Mouse (Mus musculus): Measurements from ENCODE around the gene Gm20441. TPM values are rescaled to one million over a fixed set of nuclear protein-coding genes. Genes with fewer than 3 reads are reported as not detected.

Gm20441 gene
- total and polyA plus RNA-seq, 2 experiments from 2014 or later: not detected

DNA sequence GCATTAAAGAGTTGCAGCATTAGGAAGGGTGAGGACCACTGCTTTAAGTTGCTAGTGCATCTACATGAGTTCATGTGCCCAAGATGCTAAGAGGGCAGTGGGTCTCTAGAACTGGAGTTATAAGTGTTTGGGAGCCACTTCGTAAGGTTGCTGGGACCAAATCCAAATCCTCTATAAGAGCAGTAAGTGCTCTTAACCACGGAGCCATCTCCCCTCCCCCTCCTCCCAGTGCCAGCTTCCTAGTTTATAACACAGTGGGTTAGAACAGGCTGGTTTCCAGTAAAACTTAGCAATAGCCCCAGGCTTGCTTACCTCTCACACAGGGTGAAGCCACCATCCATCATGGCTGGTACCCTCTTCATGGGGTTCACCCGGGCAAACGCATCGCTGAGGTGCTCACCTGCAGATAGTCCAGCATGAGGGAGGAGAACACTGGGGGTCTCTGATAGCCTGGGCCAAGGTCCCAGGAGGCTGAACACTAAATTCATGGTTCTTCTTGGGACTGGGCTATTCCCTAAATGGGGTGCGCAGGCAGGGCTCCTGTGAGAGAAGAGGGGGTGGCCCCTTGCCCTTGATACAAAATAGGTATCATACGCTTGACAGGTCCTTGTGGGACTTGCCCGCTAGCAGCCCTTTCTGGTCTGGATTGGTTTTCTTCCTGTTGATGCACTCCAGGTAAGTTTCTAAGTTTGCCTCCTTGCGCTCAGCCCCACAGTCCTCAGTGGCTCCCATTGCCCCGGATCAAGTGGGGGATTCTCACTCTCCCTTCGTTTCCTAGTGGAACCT lies 16.2 kb upstream of the Gm20441 start:
- DNase-seq (ENCODE audit: low spot score) (no peak), ATAC-seq (no peak)
- Histone ChIP-seq H3K4me2 (ENCODE audit: low read depth, low read length) (peak overlapping the region; percentile 82), H3K4me1 (ENCODE audit: insufficient read depth, low read length) (no peaks in the 10 kb centered on the region), H3K9ac (replicated peaks; ENCODE audit: low read length) (no peak overlapping the region), H3K27me3 (ENCODE audit: insufficient read depth, low read length) (no peaks in the 10 kb centered on the region), H3K27ac (no peak overlapping the region), H3K4me3 (ENCODE audit: low read length) (peak overlapping the region; percentile 38), H3K36me3 (ENCODE audit: insufficient read depth, low read length) (no peaks in the 10 kb centered on the region), H3K9me3 (ENCODE audit: low read length) (no peaks in the 10 kb centered on the region)
- 47% methylated on average over 11 of the region's 11 CpGs for WGBS
- no peak for TF ChIP-seq CTCF (IDR thresholded peaks at IDR 0.05; ENCODE audit: low read depth)

DNA sequence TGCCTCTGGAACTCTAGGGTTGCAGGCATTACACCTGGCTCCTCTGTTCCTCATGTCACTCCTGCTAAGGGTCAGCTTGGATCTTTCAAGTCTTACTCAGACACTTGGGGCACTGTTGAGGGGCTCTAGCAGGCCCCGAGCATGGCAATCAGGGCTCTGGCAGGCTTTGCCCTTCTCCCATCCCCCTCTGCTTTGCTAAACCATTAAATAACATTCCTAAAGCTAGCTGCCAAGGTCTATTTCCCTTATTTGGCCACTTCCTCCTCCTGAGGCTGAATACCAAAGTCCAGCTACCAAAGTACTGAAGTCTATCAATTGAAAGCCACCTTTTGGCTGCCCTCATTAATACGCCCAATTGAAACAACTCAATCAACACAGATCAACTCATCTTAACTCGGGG lies 14.1 kb upstream of the Gm20441 start:
- H3K4me2 ChIP-seq (ENCODE audit: low read depth, low read length): no peak overlapping the region
- ATAC-seq (peak; percentile 49; the same call in 1 of the 2 replicates), DNase-seq (ENCODE audit: low spot score) (peak; percentile 50)
- WGBS: 32% methylated on average over 3 of the region's 3 CpGs
- no peaks in the 10 kb centered on the region for H3K36me3 ChIP-seq (ENCODE audit: insufficient read depth, low read length)
- H3K9ac ChIP-seq (replicated peaks; ENCODE audit: low read length): no peak overlapping the region
- 0 out of 2 replicates have a peak, but pooled peaks have one; percentile 12 for TF ChIP-seq CTCF (IDR thresholded peaks at IDR 0.05; ENCODE audit: low read depth)
- no peaks in the 10 kb centered on the region for H3K4me1 ChIP-seq (ENCODE audit: insufficient read depth, low read length)
- no peak overlapping the region for H3K4me3 ChIP-seq (ENCODE audit: low read length)
- H3K27me3 ChIP-seq (ENCODE audit: insufficient read depth, low read length): no peaks in the 10 kb centered on the region
- H3K27ac ChIP-seq: no peak overlapping the region
- H3K9me3 ChIP-seq (ENCODE audit: low read length): no peaks in the 10 kb centered on the region

DNA sequence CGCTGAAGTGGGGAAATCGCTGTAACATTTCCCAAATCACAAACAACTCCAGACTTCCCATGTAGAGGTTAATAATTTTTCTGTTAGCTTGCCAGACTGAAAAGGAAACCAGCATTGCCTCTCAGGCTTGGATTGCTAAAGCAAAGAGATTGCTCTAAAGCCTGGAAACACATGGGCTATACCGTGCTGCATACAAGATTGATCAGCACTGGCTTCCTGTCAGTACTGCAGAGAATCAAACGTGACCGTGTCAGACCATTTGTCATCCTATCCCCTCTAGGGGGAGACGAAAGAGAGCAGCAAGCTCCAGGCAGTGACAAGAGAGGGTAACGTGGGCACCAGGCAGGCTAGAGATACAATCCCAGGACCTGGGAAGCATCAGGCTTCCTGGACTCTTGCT lies 10.0 kb upstream of the Gm20441 start:
- Histone ChIP-seq H3K4me3 (ENCODE audit: low read length) (no peak overlapping the region), H3K4me2 (ENCODE audit: low read depth, low read length) (no peak overlapping the region), H3K4me1 (ENCODE audit: insufficient read depth, low read length) (no peaks in the 10 kb centered on the region), H3K9ac (replicated peaks; ENCODE audit: low read length) (no peak overlapping the region), H3K36me3 (ENCODE audit: insufficient read depth, low read length) (no peaks in the 10 kb centered on the region), H3K9me3 (ENCODE audit: low read length) (no peaks in the 10 kb centered on the region), H3K27ac (no peak overlapping the region), H3K27me3 (ENCODE audit: insufficient read depth, low read length) (no peaks in the 10 kb centered on the region)
- ATAC-seq: peak; percentile 15; the same call in 1 of the 2 replicates
- peak; percentile 15 for DNase-seq (ENCODE audit: low spot score)
- peak; percentile 28 for TF ChIP-seq CTCF (IDR thresholded peaks at IDR 0.05; ENCODE audit: low read depth)
- WGBS: 25% methylated on average over 7 of the region's 7 CpGs

DNA sequence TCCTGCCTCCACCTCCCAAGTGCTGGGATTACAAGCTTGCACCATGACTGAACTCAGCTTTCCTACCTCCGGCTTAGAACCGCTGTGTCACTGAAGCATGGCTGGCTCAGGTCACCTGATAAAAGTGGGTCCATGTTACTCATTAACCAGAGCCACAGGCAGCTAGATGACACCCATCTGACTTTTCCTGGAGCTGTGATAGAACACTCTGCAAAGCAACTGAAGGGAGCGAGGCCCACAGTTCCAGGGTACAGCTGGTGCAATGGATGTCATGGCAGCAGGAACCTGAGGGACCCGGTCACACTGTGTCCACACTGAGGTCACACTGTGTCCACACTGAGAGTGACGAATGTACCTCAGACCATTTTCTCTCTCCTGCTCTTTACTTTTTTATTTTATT lies 9.1 kb upstream of the Gm20441 start:
- H3K4me1 ChIP-seq (ENCODE audit: insufficient read depth, low read length): no peaks in the 10 kb centered on the region
- no peaks in the 10 kb centered on the region for H3K27me3 ChIP-seq (ENCODE audit: insufficient read depth, low read length)
- H3K4me3 ChIP-seq (ENCODE audit: low read length): no peak overlapping the region
- no peak overlapping the region for H3K9ac ChIP-seq (replicated peaks; ENCODE audit: low read length)
- 90% methylated on average over 5 of the region's 5 CpGs for WGBS
- ATAC-seq: no peak
- DNase-seq (ENCODE audit: low spot score): no peak
- H3K36me3 ChIP-seq (ENCODE audit: insufficient read depth, low read length): no peaks in the 10 kb centered on the region
- no peak for TF ChIP-seq CTCF (IDR thresholded peaks at IDR 0.05; ENCODE audit: low read depth)
- no peak overlapping the region for H3K4me2 ChIP-seq (ENCODE audit: low read depth, low read length)
- H3K27ac ChIP-seq: no peak overlapping the region
- H3K9me3 ChIP-seq (ENCODE audit: low read length): no peaks in the 10 kb centered on the region

DNA sequence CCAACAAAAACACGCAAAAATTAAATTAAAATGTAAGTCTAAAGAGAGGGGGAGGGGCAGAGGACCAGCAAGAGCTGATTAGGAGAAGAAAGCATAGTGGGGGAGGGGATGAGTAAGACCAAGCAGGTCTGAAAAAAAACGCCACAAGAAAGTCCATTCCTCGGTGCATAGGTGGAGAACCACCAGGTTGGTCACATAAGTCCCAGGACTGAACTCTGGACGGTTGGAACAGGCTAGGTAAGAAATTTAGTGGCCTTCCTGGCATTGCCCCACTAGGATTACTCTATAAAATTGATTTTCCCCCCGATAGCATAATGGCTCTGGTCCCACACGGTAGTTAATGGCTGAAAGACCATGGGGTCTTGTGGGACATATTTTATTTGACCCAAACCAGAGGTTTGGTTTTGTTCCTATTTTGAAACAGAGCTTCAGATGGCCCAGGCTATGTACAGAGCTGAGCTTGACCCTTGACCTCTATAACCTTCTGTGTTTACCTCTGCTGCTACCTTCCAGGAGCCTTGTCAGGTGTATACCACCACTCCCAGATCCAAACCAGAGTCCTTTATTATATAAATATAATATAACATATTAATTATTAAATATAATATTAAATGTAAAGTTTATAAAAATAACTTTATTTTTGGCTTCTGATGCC lies 8.5 kb upstream of the Gm20441 start:
- WGBS: 81% methylated on average over 6 of the region's 6 CpGs
- no peaks in the 10 kb centered on the region for H3K27me3 ChIP-seq (ENCODE audit: insufficient read depth, low read length)

DNA sequence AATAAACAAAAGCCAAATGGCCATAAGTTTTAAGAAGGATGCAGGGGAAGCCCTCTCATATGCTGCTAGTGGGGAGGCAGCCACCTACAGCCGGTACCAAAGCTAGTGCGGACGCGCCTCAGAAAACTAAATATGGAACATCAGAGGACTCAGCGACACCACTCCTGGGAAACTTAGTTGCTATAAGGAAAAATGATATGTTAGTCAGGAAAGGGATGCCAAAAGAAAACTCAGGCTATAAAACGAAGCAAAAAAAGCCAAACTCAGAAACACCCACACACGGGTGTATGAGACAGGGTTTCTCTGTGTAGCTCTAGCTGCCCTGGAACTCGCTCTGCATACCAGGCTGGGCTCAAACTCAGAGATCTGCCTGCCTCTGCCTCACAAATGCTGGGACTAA lies 7.5 kb upstream of the Gm20441 start:
- TF ChIP-seq CTCF (IDR thresholded peaks at IDR 0.05; ENCODE audit: low read depth): no peak
- no peaks in the 10 kb centered on the region for H3K27me3 ChIP-seq (ENCODE audit: insufficient read depth, low read length)
- H3K9ac ChIP-seq (replicated peaks; ENCODE audit: low read length): no peak overlapping the region
- WGBS: 91% methylated on average over 8 of the region's 8 CpGs
- H3K27ac ChIP-seq: no peak overlapping the region
- no peaks in the 10 kb centered on the region for H3K4me1 ChIP-seq (ENCODE audit: insufficient read depth, low read length)
- no peaks in the 10 kb centered on the region for H3K9me3 ChIP-seq (ENCODE audit: low read length)
- H3K36me3 ChIP-seq (ENCODE audit: insufficient read depth, low read length): no peaks in the 10 kb centered on the region
- H3K4me3 ChIP-seq (ENCODE audit: low read length): no peak overlapping the region
- ATAC-seq (no peak), DNase-seq (ENCODE audit: low spot score) (no peak)
- H3K4me2 ChIP-seq (ENCODE audit: low read depth, low read length): no peak overlapping the region

More for the DNA sequence above, 8.5 kb upstream of the Gm20441 start:
- Histone ChIP-seq H3K4me1 (ENCODE audit: insufficient read depth, low read length) (no peaks in the 10 kb centered on the region), H3K4me2 (ENCODE audit: low read depth, low read length) (no peak overlapping the region), H3K36me3 (ENCODE audit: insufficient read depth, low read length) (no peaks in the 10 kb centered on the region), H3K27ac (no peak overlapping the region), H3K9ac (replicated peaks; ENCODE audit: low read length) (no peak overlapping the region), H3K4me3 (ENCODE audit: low read length) (no peak overlapping the region), H3K9me3 (ENCODE audit: low read length) (no peaks in the 10 kb centered on the region)
- no peak for TF ChIP-seq CTCF (IDR thresholded peaks at IDR 0.05; ENCODE audit: low read depth)
- ATAC-seq (no peak), DNase-seq (ENCODE audit: low spot score) (no peak)

DNA sequence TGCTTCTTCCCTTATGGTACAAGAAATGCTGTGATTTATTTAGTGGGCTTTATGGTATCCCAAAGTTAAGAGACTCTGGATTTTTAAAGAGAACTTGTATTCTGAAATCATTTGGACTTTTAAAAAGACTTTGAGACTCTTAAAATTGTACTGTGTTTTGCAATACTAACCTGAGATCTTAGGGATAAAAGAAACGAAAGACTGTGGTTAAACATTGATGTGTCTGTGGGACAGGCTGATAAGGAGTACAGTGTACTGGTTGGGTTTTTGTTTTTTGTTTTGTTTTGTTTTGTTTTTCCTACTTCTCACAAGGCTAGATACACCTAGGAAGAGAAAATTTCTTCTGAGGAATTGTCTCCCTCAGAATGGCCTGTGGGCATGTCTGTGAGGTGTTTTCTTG lies 4.7 kb upstream of the Gm20441 start:
- no peak for TF ChIP-seq CTCF (IDR thresholded peaks at IDR 0.05; ENCODE audit: low read depth)
- Histone ChIP-seq H3K36me3 (ENCODE audit: insufficient read depth, low read length) (no peaks in the 10 kb centered on the region), H3K9me3 (ENCODE audit: low read length) (no peaks in the 10 kb centered on the region), H3K27me3 (ENCODE audit: insufficient read depth, low read length) (peaks cover 10% of the 10 kb centered on the region; the same call in 1 of the 2 replicates), H3K4me1 (ENCODE audit: insufficient read depth, low read length) (peaks cover 8% of the 10 kb centered on the region; the same call in 1 of the 2 replicates), H3K4me3 (ENCODE audit: low read length) (no peak overlapping the region), H3K4me2 (ENCODE audit: low read depth, low read length) (no peak overlapping the region), H3K9ac (replicated peaks; ENCODE audit: low read length) (no peak overlapping the region), H3K27ac (no peak overlapping the region)
- 79% methylated on average over 1 of the region's 1 CpGs for WGBS
- ATAC-seq (no peak), DNase-seq (ENCODE audit: low spot score) (no peak)
